Mouse (Mus musculus): ENCODE measurements around the gene Epha4.

Epha4 gene

GRCm38 (mm10) chr1:77336937-77337336 is 178.0 kb downstream of the Epha4 start:
- DNase-seq (ENCODE audit: extremely low spot score, low read depth, low spot score): no peak

GRCm38 (mm10) chr1:77318597-77319127 is 196.2 kb downstream of the Epha4 start:
- no peak for DNase-seq (ENCODE audit: extremely low spot score, low read depth, low spot score)

All from hindlimb bud, embryonic 11.5 days (tissue).